Mouse (Mus musculus) liver, adult (tissue): ENCODE measurements around the gene Ccr6.

Experiments
- GATA4 ChIP-seq: IDR thresholded peaks from 2 replicates; pipeline ENCODE4 v1.6.1; 2014; ENCODE audit warnings: mild to moderate bottlenecking, low read length; ENCODE audit not compliant: insufficient replicate concordance

The Ccr6 gene

DNA sequence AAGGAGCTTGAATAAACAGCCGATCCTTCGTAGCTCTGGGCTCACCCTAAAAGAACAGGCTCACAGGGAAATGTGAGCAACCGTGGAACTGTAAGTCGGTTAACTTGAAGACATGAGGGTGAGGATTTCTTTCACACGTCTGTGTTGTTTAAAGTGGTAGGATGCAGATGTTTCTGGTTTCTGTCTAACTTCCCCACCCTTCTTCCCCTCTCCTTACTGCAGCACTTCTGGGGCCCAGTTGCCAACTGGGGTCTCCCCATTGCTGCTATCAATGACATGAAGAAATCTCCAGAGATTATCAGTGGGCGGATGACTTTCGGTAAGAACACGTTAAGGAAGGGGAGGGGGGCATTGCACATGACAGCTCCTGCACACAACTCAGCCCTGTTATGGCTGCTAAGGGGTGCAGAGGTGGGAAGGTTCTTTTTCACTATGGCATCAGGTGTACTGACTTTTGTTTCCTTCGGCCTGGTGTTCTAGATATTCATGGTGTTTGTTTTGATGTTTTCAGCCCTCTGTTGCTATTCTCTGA is 60.5 kb downstream of the Ccr6 start:
- TF ChIP-seq GATA4 = no peak

DNA sequence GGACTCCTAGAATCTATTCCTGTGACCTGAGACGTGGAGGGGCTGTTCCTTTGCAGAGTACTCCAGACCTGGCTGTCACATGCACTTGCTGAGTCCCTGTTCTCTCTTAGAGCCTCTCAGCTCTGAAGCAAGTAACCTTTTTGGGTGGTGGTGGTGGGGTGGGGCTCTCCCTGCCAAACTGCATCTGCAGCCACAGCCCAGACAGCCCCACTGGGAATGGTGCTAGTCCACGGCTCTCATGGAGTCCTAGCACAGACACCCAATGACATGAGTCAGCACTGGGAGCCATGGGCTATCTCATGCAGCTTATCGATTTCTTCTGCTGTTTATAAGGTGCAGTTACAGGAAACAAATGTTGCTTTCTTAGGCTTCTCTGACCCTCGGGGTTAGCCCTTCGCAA is 61.9 kb downstream of the Ccr6 start:
- TF ChIP-seq GATA4 = no peak

DNA sequence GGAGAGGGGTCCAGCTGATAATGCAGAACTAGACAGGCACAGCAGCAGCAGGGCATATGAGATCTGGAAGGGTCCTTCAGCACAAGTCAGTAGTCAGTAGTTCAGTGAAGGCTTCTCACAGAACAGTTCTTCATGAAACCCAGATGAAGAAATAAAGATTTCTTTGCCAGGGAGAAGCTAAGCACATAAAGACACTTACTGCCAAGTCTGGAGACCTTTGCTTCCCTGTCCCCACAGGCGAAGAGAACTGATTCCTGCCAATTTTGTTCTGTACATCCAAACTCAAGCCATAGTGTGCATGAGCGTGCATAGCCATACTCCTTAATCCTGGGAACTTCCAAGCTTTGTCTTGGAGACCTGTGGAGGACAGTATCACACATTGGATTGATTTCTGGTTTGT is 62.4 kb downstream of the Ccr6 start:
- no peak for TF ChIP-seq GATA4

DNA sequence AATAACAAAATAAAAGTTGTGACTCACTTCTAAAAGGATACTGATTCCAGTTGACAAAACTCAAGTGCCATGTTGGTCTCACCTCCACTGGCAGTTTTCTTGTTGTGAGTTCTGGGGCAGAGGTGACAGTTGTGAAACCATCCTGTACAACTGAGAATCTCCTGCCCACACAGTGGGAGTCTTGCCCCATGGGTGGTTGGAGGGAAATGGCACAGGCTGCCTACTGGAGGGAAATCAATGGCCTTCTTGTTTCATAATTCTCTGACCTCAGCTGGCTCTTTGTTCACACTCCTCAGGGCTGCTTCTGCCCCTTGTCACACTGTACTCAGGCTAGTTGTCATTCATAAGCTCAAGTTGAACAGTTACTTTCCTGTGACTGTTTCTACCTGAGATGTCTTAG is 63.7 kb downstream of the Ccr6 start:
- no peak for TF ChIP-seq GATA4

DNA sequence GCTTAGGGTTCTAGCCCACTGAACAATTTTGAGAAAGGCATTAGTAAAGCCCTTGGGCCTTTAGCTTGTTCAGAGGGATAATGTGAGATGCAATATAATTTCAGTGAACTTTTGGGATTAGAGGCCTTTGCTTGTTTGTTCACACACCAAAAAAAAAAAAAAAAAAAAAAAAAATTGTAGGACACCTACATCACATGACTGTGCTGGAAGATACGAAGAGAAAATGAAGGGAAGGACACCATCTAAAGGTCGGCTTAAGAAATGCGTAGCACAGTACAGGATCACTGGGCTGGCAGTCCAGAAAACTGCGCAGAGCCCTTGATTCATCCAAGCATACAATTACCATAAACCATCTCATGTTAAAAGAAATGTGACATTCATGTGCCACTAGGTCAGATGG is 65.7 kb downstream of the Ccr6 start:
- TF ChIP-seq GATA4 = no peak

DNA sequence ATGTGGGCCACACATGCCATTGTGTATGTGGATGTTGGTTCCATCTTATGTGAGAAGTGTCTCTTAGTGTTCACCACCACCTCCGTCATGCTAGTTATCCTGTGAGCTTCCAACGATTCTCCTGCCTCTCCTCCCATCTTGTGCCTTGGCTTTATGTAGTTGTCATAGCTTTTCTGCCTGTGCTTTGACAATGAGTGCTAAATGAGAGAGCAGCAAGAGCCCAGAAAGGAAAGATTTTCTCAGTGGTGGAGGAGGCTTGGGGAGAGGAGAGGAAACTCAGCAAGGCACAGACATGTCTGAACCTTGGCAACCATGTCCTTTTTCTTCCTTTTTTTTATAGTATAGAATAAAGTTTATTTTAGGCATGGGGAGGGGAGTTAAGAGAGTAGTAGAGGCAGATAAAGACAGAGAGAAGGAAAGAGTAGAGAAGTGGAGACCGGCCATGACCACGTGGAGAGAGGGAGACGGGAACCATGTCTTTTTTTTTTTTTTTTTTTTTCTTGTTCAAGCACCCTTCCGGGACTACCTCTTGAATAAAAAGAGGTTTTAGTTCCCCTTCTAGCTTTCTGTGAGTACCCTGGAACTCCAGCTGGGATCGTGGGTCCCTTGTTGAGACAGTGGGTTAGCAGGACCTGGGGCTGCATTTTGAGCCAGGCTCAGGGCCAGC is 67.1 kb downstream of the Ccr6 start:
- TF ChIP-seq GATA4 = no peak

DNA sequence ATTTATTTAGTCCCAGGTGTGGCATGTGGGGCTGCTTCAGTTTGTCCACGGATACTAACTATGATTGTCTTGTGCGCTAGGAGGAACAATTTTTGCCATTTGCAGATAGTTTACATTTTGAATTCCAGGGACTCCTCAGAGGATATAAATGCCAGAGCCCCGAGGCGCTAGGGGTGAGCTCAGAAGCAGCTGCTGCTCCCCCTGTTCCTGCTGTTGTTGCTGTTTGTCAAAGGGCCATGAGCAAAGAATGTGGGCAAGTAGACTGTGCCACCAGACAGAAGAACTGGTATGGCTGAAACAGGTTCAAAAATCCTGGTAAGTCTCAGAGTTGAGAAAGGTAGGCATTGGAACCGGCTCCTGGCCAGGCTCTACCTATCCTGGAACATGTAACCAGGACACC is 67.8 kb downstream of the Ccr6 start:
- no peak for TF ChIP-seq GATA4

DNA sequence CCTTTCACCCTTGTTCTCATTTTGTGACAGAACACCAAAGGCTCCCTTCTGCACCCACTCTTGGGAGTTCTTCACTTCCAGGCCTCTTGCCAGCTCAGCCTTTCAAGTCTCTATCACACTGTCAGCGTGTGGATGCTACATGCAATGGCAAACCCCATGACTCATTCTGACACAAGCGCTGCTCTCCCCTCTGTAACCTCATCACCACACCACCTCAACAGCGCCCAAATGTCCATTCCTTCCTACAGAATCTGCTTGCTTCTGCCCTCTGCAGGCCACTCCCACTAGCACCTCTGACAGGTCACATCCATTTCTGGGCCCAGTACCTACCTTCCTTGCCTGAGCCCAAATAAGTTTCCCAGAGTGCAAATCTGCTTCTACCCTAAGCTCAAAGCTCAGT is 70.0 kb downstream of the Ccr6 start:
- TF ChIP-seq GATA4 = no peak
